Mouse (Mus musculus): Measurements from ENCODE around the gene Dctn2.

DNA sequence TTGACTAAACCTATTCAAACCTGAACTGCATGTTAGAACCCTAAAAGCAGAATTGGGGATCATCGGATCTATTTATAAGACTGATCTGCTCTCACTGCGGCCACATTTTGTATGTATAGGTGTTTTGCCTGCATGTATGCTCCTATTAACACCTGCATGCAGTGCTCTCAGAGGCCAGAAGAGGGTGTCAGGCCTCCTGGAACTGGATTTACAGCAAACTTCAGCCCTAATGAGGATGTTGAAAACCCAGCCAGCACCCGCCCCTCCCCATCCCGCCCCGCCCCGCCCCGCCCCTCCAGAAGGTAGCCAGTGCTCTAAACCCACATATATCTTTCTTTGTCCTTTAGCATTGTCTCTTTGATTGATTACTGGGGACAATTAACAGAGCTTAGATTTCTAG lies 58.3 kb downstream of the Dctn2 start:
- TF ChIP-seq CTCF (IDR thresholded peaks at IDR 0.05; ENCODE audit: extremely low read depth, insufficient read depth, low read length) (peak; percentile 31; the same call in 1 of the 2 replicates), POLR2A (IDR thresholded peaks at IDR 0.05; ENCODE audit: extremely low read depth, insufficient read depth, low read length) (no peak)

All from cortical plate, adult 2 months (tissue).